Mouse (Mus musculus): ENCODE measurements around the gene Dnah2. TPM values are rescaled to one million over a fixed set of nuclear protein-coding genes. Genes with fewer than 3 reads are reported as not detected.
A peak's percentile ranks its signal among the peaks of the same experiment; 100 is the strongest.

The Dnah2 gene
- polyA plus RNA-seq, 1 experiment from 2014 or later: 2.4 TPM

GRCm38 (mm10) chr11:69426246-69426645, 122.7 kb downstream of the Dnah2 start:
- WGBS: 71% methylated on average over 2 of the region's 2 CpGs
- ATAC-seq (ENCODE audit: insufficient number of reproducible peaks, insufficient read depth, low FRiP score, low TSS enrichment): no peak
- H3K4me3 ChIP-seq: no peak overlapping the region
- no peak overlapping the region for H3K9ac ChIP-seq
- H3K9me3 ChIP-seq: no peaks in the 10 kb centered on the region
- H3K36me3 ChIP-seq: no peaks in the 10 kb centered on the region
- H3K27ac ChIP-seq: no peak overlapping the region
- peaks cover 20% of the 10 kb centered on the region for H3K27me3 ChIP-seq
- peaks cover 18% of the 10 kb centered on the region for H3K4me1 ChIP-seq
- H3K4me2 ChIP-seq (replicated peaks): no peak overlapping the region

DNA sequence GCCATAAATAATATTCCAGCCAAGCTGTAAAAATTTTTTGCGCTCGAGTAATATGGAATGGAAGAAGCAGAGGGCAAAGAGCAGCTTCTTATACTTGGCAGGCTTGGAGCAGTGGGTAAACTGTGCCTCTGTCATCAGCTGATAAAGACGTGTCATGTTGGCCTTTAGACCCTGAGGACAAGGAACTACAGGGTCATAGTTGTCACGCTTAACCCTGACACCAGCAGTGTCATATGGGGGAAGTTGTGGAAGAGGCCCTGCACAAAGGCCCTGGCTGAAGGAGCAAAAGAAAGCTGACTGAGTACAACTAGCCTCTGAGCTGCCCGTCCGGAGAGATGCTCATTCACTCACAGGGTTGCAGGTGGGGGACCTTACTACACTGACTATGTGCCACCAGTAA, 125.0 kb downstream of the Dnah2 start:
- Histone ChIP-seq H3K27ac (no peak overlapping the region), H3K9me3 (no peaks in the 10 kb centered on the region), H3K4me2 (replicated peaks) (no peak overlapping the region), H3K27me3 (peaks cover 28% of the 10 kb centered on the region), H3K4me1 (peaks cover 26% of the 10 kb centered on the region), H3K9ac (no peak overlapping the region), H3K36me3 (no peaks in the 10 kb centered on the region), H3K4me3 (no peak overlapping the region)
- ATAC-seq (ENCODE audit: insufficient number of reproducible peaks, insufficient read depth, low FRiP score, low TSS enrichment): no peak
- 72% methylated on average over 6 of the region's 6 CpGs for WGBS

- no peaks in the 10 kb centered on the region for H3K9me3 ChIP-seq
- H3K27me3 ChIP-seq: peaks cover 28% of the 10 kb centered on the region
- WGBS: 86% methylated on average over 10 of the region's 10 CpGs
- no peak overlapping the region for H3K4me2 ChIP-seq (replicated peaks)
- H3K9ac ChIP-seq: no peak overlapping the region
- ATAC-seq (ENCODE audit: insufficient number of reproducible peaks, insufficient read depth, low FRiP score, low TSS enrichment): no peak
- peaks cover 22% of the 10 kb centered on the region for H3K4me1 ChIP-seq
- no peaks in the 10 kb centered on the region for H3K36me3 ChIP-seq
- no peak overlapping the region for H3K4me3 ChIP-seq
- H3K27ac ChIP-seq: no peak overlapping the region
These were observed 126.1 kb downstream of the Dnah2 start for GRCm38 (mm10) chr11:69422842-69423241.

DNA sequence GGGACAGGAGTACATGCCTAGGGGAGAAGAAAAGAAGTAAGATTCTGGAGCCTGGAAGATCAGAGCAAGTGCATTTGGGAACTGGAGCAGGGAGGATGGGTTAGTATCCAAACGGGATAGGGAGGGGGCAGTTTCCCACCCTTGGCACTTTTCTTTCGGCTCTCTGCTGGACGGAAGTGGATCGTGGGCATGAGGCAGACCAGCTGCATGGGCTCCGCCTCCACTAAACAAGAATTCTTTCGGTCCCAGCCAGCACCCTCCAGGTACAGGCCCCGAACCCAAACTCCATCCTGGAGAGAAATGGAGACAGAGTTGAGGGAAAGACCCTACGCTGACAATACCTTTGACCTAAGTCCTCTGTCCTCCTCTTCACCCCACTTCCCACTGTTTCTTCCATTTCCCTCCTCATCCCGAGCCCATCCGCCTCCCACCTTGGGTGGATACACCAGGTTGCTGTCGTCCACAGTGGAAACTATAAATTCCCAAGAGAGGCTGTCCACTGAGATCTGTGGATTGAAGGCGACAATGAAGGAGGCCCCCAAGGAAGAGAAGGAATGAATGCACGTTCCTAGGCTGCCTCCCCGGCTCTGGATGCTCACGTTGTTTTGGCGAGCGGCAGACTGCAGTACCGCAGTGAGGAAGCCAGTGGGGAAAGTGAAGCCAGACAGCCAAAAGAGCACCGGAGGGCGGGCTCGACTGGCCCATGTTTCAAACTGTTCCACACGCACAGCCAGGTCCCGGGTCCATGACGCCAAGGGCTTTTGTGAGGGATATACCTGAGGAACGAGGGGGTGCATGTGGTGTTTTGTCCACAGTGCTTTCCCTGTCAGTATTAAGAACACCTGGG, 127.6 kb downstream of the Dnah2 start:
- Histone ChIP-seq H3K4me2 (replicated peaks) (peak overlapping the region; percentile 14; the same call in 1 of the 2 replicates), H3K27me3 (peaks cover 28% of the 10 kb centered on the region), H3K9ac (0 out of 2 replicates have a peak overlapping the region, but pooled peaks have one; percentile 25), H3K36me3 (no peaks in the 10 kb centered on the region), H3K27ac (no peak overlapping the region), H3K4me3 (peak overlapping the region; percentile 8; the same call in 1 of the 2 replicates), H3K9me3 (no peaks in the 10 kb centered on the region), H3K4me1 (peaks cover 31% of the 10 kb centered on the region)
- 11% methylated on average over 25 of the region's 25 CpGs for WGBS
- ATAC-seq (ENCODE audit: insufficient number of reproducible peaks, insufficient read depth, low FRiP score, low TSS enrichment): no peak

DNA sequence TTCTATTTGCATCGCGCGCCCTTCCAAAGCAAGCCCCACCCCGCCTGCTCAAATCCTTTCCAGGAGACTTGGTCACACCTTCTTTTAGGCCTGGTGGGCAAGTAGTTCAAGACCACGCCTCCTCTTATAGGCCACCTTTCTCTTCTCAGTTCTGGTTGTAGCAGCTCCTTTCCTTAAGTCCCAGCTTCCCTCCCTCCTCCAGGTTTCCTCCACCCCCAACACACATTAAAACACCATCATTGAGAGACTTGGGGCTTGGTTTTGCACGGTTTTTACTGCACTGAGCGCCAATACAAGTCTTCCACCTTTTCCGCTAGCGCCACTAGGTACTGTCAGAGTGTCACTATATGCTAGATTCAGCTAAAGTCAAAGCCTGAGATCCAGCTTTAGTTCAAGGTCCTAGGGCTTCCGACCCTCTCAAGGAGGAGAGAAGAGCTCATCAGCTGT, 128.3 kb downstream of the Dnah2 start:
- H3K4me1 ChIP-seq: peaks cover 31% of the 10 kb centered on the region
- no peak overlapping the region for H3K27ac ChIP-seq
- H3K36me3 ChIP-seq: no peaks in the 10 kb centered on the region
- peak overlapping the region; percentile 84 for H3K4me3 ChIP-seq
- H3K27me3 ChIP-seq: peaks cover 28% of the 10 kb centered on the region
- H3K9me3 ChIP-seq: no peaks in the 10 kb centered on the region
- WGBS: 7% methylated on average over 10 of the region's 10 CpGs
- no peak for ATAC-seq (ENCODE audit: insufficient number of reproducible peaks, insufficient read depth, low FRiP score, low TSS enrichment)
- peak overlapping the region; percentile 98 for H3K4me2 ChIP-seq (replicated peaks)
- peak overlapping the region; percentile 37; the same call in 1 of the 2 replicates for H3K9ac ChIP-seq

DNA sequence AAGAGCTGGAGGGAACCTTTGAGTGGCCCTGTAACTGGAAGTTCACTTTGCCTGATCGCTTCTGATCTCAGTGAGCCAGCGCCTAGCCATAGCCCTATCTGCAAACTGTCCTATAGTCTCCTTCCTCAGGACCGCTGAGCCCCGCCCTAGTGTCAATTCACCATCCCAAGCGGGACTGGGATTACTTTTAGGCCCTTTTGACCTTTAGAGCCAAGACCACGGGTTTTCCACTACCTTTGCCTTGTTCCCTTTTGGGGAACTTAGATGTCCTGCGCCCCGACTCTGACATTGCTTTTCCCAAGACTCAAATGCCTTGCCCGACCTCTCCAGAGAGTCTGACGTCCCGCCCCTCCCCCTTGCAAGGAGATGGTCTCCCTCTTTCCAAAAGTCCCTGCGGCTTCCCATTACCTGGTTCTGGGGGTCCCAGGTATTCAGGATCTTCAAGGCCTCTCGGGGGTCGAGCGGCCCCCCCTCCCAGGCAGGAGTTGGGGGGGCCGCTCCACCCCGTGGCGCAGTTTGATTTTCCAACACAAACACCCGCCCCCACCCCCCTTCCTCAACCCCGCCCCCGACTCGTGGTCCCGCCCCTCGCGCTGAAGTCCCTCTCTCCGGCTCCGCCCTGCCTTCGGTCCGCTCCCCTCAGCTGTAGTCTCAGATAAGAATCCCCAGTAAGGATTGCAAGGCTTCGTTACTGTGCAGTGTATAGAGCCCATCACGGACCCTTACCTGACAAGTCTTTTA, 128.9 kb downstream of the Dnah2 start:
- peak overlapping the region; percentile 99; the same call in 1 of the 2 replicates for H3K27ac ChIP-seq
- H3K27me3 ChIP-seq: peaks cover 28% of the 10 kb centered on the region
- peak overlapping the region; percentile 37; the same call in 1 of the 2 replicates for H3K9ac ChIP-seq
- no peaks in the 10 kb centered on the region for H3K9me3 ChIP-seq
- H3K4me3 ChIP-seq: peak overlapping the region; percentile 84
- ATAC-seq (ENCODE audit: insufficient number of reproducible peaks, insufficient read depth, low FRiP score, low TSS enrichment): no peak
- H3K36me3 ChIP-seq: no peaks in the 10 kb centered on the region
- H3K4me2 ChIP-seq (replicated peaks): peak overlapping the region; percentile 98
- under 1% methylated on average over 31 of the region's 31 CpGs for WGBS
- peaks cover 33% of the 10 kb centered on the region for H3K4me1 ChIP-seq

GRCm38 (mm10) chr11:69419443-69419812, 129.5 kb downstream of the Dnah2 start:
- under 1% methylated on average over 19 of the region's 19 CpGs for WGBS
- Histone ChIP-seq H3K27ac (peak overlapping the region; percentile 99), H3K27me3 (peaks cover 28% of the 10 kb centered on the region), H3K4me1 (peaks cover 39% of the 10 kb centered on the region), H3K9me3 (no peaks in the 10 kb centered on the region), H3K9ac (peak overlapping the region; percentile 37), H3K4me3 (peak overlapping the region; percentile 84), H3K4me2 (replicated peaks) (peak overlapping the region; percentile 98), H3K36me3 (no peaks in the 10 kb centered on the region)
- no peak for ATAC-seq (ENCODE audit: insufficient number of reproducible peaks, insufficient read depth, low FRiP score, low TSS enrichment)

DNA sequence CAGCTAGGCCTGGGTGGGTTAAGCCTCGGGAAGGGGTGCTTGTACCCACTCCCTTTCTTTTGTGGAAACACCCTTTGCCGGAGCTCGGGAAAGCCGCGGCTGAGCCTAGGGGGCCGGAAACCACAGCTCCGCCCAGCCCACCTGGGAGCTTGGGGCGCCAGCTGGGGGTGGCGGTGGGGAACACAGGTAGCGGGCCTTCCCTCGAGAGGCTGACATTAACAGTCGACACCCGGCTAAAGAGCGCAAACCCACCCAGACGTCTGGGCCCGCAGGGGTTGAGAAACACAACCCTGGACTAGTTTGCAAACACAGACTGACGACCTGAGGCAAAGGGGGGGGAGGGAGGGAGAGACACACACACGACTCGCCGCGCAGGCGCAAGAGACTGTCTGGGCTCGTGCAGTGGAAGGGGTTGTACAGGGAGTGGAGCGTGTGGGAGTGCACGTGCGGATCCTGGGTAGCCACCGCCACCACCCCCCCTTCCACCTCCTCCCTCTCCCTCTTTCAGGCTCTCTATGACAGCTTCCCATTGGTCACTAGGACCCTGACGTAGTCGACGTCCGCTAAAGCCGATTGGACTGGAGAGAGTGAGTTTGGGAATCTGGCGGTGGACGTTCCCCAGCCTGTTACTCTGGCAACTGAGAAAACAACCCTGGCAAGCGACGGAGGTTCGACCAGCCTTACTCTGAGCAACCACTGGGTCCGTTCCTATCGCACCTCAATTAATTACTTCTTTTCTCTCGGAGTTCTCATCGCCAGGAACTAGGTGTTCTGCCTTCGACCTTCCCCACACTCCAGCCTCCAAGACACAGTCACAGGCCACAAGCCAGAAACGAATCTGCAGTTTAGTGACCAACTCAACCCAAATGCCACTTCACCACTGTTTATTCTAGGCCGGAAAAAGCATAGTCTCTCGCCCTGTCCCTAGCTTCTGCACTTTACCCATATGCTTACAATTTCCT, 130.1 kb downstream of the Dnah2 start:
- peak overlapping the region; percentile 98 for H3K4me2 ChIP-seq (replicated peaks)
- H3K4me1 ChIP-seq: peaks cover 45% of the 10 kb centered on the region
- H3K27me3 ChIP-seq: peaks cover 28% of the 10 kb centered on the region
- H3K4me3 ChIP-seq: peak overlapping the region; percentile 84
- no peaks in the 10 kb centered on the region for H3K36me3 ChIP-seq
- ATAC-seq (ENCODE audit: insufficient number of reproducible peaks, insufficient read depth, low FRiP score, low TSS enrichment): peak; percentile 89
- H3K9ac ChIP-seq: peak overlapping the region; percentile 55
- H3K9me3 ChIP-seq: no peaks in the 10 kb centered on the region
- H3K27ac ChIP-seq: peak overlapping the region; percentile 99
- under 1% methylated on average over 45 of the region's 45 CpGs for WGBS

DNA sequence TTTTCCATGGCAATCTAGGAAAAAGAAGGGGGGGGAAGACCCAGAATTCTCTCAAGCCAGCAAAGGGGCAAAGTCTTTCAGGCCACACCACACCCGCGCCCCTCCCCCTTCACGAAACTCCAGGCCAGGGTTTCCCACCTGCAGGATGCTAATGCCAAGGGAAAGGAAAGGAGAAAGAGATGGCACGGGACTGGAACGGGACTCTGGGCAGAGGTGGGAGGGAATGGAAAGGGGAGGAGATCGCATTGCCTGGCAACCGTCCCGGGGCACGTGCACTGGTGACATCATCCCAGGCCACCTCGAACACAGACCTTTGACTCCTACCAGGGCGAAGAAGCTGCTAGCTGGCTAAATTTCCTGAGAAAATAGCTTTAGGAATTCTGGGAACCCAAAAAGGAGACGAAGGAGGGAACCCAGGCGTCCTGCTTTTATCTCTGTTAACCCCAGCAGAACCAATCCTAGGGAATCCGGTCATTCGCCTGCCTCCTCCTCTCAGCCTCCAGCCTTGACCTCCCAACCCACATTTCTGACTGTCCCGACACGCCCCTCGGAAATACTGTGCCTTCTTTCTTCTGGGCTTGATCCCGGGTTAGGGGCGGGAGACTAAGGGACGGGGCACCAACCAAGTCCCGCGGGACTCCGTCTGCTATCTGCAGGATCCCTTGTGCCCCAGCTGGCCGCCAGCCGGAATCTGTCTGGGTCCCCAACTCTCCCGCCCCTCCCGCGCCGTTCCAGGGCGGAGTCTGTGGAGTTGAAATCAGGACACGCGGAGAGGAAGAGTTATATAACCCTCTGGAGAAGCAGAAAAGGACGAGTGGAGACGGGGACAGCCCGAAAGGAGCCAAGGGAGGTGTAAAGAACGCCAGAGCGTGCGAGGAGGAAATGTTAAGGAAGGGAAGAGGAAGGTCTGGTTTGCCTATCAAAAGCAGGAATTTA, 131.2 kb downstream of the Dnah2 start:
- H3K4me1 ChIP-seq: peaks cover 56% of the 10 kb centered on the region
- H3K4me3 ChIP-seq: peak overlapping the region; percentile 84
- peak overlapping the region; percentile 98 for H3K4me2 ChIP-seq (replicated peaks)
- ATAC-seq (ENCODE audit: insufficient number of reproducible peaks, insufficient read depth, low FRiP score, low TSS enrichment): peak; percentile 6; the same call in 1 of the 2 replicates
- H3K9ac ChIP-seq: peak overlapping the region; percentile 55
- peaks cover 22% of the 10 kb centered on the region for H3K27me3 ChIP-seq
- H3K36me3 ChIP-seq: peaks cover 4% of the 10 kb centered on the region
- WGBS: under 1% methylated on average over 39 of the region's 39 CpGs
- H3K9me3 ChIP-seq: no peaks in the 10 kb centered on the region
- H3K27ac ChIP-seq: peak overlapping the region; percentile 99

GRCm38 (mm10) chr11:69416921-69417448, 131.9 kb downstream of the Dnah2 start:
- H3K36me3 ChIP-seq: peaks cover 8% of the 10 kb centered on the region
- H3K4me1 ChIP-seq: peaks cover 63% of the 10 kb centered on the region
- peaks cover 15% of the 10 kb centered on the region for H3K27me3 ChIP-seq
- peak overlapping the region; percentile 84 for H3K4me3 ChIP-seq
- WGBS: under 1% methylated on average over 8 of the region's 8 CpGs
- peak overlapping the region; percentile 55 for H3K9ac ChIP-seq
- 0 out of 2 replicates have a peak, but pooled peaks have one; percentile 4 for ATAC-seq (ENCODE audit: insufficient number of reproducible peaks, insufficient read depth, low FRiP score, low TSS enrichment)
- peak overlapping the region; percentile 99 for H3K27ac ChIP-seq
- H3K4me2 ChIP-seq (replicated peaks): peak overlapping the region; percentile 98
- no peaks in the 10 kb centered on the region for H3K9me3 ChIP-seq
